Mouse (Mus musculus): ENCODE measurements around the gene Nemp2. TPM values are rescaled to one million over a fixed set of nuclear protein-coding genes. Genes with fewer than 3 reads are reported as not detected.
"Not testable (repeated sequence)": the region's sequence is repeated elsewhere in the genome, so short reads cannot be mapped to it uniquely, and the experiment has no call there.

The Nemp2 gene
- polyA plus RNA-seq, 1 experiment from 2014 or later, result 1.6 TPM

- not testable (repeated sequence) for H3K4me1 ChIP-seq (replicated peaks); H3K9ac ChIP-seq; H3K9me3 ChIP-seq (replicated peaks); H3K27me3 ChIP-seq; ATAC-seq (ENCODE audit: low read depth); DNase-seq; H3K27ac ChIP-seq; H3K4me3 ChIP-seq (replicated peaks); H3K36me3 ChIP-seq; H3K4me2 ChIP-seq
- WGBS (ENCODE audit: insufficient replicate concordance), result 77% methylated on average over 13 of the region's 13 CpGs
Observed at GRCm38 (mm10) chr1:52694456-52694855, 64.0 kb downstream of the Nemp2 start.

Other genes starting within 250 kb of the Nemp2 start
- gene Nab1, start 130.0 kb upstream of the Nemp2 start, polyA plus RNA-seq (2015; fragmentation: Nextera tagmentation; extraction: Ambion mirVana), result 10.3 and 12.5 TPM in 2 replicates
- 0.27 and 0.43 TPM in 2 replicates for gene Mfsd6, start 96.8 kb downstream of the Nemp2 start, polyA plus RNA-seq (2015; fragmentation: Nextera tagmentation; extraction: Ambion mirVana)
- 3.3 and 3.7 TPM in 2 replicates for gene Inpp1, start 187.0 kb downstream of the Nemp2 start, polyA plus RNA-seq (2015; fragmentation: Nextera tagmentation; extraction: Ambion mirVana)
- gene Hibch, start 214.2 kb downstream of the Nemp2 start, polyA plus RNA-seq (2015; fragmentation: Nextera tagmentation; extraction: Ambion mirVana), result 18.6 and 21.9 TPM in 2 replicates

Measured in liver, embryonic 13.5 days (tissue).